Mouse (Mus musculus): ENCODE data around the gene Hsd17b11. TPM values are rescaled to one million over a fixed set of nuclear protein-coding genes. Genes with fewer than 3 reads are reported as not detected.

The Hsd17b11 gene
- polyA plus RNA-seq, 1 experiment from 2014 or later = 2.6 TPM

GRCm38 (mm10) chr5:104003256-104003931, 18.3 kb downstream of the Hsd17b11 start:
- H3K27ac ChIP-seq (replicated peaks; ENCODE audit: low read depth, low read length) = no peak overlapping the region
- no peaks in the 10 kb centered on the region for H3K36me3 ChIP-seq (ENCODE audit: control insufficient read depth, insufficient read depth, low read length)
- no peak overlapping the region for H3K9ac ChIP-seq (ENCODE audit: low read length)
- no peaks in the 10 kb centered on the region for H3K27me3 ChIP-seq (ENCODE audit: control insufficient read depth, insufficient read depth, low read length)
- no peak for DNase-seq (ENCODE audit: low spot score)
- peaks cover 4% of the 10 kb centered on the region; the same call in 1 of the 2 replicates for H3K4me1 ChIP-seq (ENCODE audit: control insufficient read depth, insufficient read depth, low read length)
- no peak overlapping the region for H3K4me2 ChIP-seq (ENCODE audit: low read depth, severe bottlenecking)
- no peaks in the 10 kb centered on the region for H3K9me3 ChIP-seq (ENCODE audit: control insufficient read depth, low read length)
- WGBS = 50% methylated on average over 15 of the region's 15 CpGs
- H3K4me3 ChIP-seq (ENCODE audit: low read depth, low read length) = no peak overlapping the region
- no peak for ATAC-seq (ENCODE audit: insufficient number of reproducible peaks, low FRiP score, low TSS enrichment, low read depth)

- no peak for DNase-seq (ENCODE audit: low spot score)
- ATAC-seq (ENCODE audit: insufficient number of reproducible peaks, low FRiP score, low TSS enrichment, low read depth) = no peak
- no peaks in the 10 kb centered on the region for H3K36me3 ChIP-seq (ENCODE audit: control insufficient read depth, insufficient read depth, low read length)
- H3K27ac ChIP-seq (replicated peaks; ENCODE audit: low read depth, low read length) = no peak overlapping the region
- peaks cover 4% of the 10 kb centered on the region; the same call in 1 of the 2 replicates for H3K4me1 ChIP-seq (ENCODE audit: control insufficient read depth, insufficient read depth, low read length)
- H3K4me2 ChIP-seq (ENCODE audit: low read depth, severe bottlenecking) = no peak overlapping the region
- WGBS = 20% methylated on average over 18 of the region's 18 CpGs
- no peaks in the 10 kb centered on the region for H3K27me3 ChIP-seq (ENCODE audit: control insufficient read depth, insufficient read depth, low read length)
- H3K4me3 ChIP-seq (ENCODE audit: low read depth, low read length) = no peak overlapping the region
- H3K9me3 ChIP-seq (ENCODE audit: control insufficient read depth, low read length) = no peaks in the 10 kb centered on the region
- H3K9ac ChIP-seq (ENCODE audit: low read length) = no peak overlapping the region; the same call in 1 of the 2 replicates
These were observed 19.0 kb downstream of the Hsd17b11 start for GRCm38 (mm10) chr5:104002549-104003255.

- WGBS = 6% methylated on average over 5 of the region's 5 CpGs
- no peaks in the 10 kb centered on the region for H3K9me3 ChIP-seq (ENCODE audit: control insufficient read depth, low read length)
- H3K4me2 ChIP-seq (ENCODE audit: low read depth, severe bottlenecking) = no peak overlapping the region
- DNase-seq (ENCODE audit: low spot score) = peak; percentile 87
- peaks cover 4% of the 10 kb centered on the region; the same call in 1 of the 2 replicates for H3K4me1 ChIP-seq (ENCODE audit: control insufficient read depth, insufficient read depth, low read length)
- ATAC-seq (ENCODE audit: insufficient number of reproducible peaks, low FRiP score, low TSS enrichment, low read depth) = no peak
- no peak overlapping the region for H3K27ac ChIP-seq (replicated peaks; ENCODE audit: low read depth, low read length)
- H3K36me3 ChIP-seq (ENCODE audit: control insufficient read depth, insufficient read depth, low read length) = no peaks in the 10 kb centered on the region
- no peaks in the 10 kb centered on the region for H3K27me3 ChIP-seq (ENCODE audit: control insufficient read depth, insufficient read depth, low read length)
- H3K9ac ChIP-seq (ENCODE audit: low read length) = no peak overlapping the region
- H3K4me3 ChIP-seq (ENCODE audit: low read depth, low read length) = no peak overlapping the region
These were observed 22.0 kb downstream of the Hsd17b11 start for GRCm38 (mm10) chr5:103999738-104000137.

GRCm38 (mm10) chr5:103998739-103999138, 23.0 kb downstream of the Hsd17b11 start:
- no peak overlapping the region for H3K9ac ChIP-seq (ENCODE audit: low read length)
- H3K4me1 ChIP-seq (ENCODE audit: control insufficient read depth, insufficient read depth, low read length) = peaks cover 4% of the 10 kb centered on the region; the same call in 1 of the 2 replicates
- H3K4me3 ChIP-seq (ENCODE audit: low read depth, low read length) = no peak overlapping the region
- DNase-seq (ENCODE audit: low spot score) (no peak), ATAC-seq (ENCODE audit: insufficient number of reproducible peaks, low FRiP score, low TSS enrichment, low read depth) (no peak)
- no peaks in the 10 kb centered on the region for H3K36me3 ChIP-seq (ENCODE audit: control insufficient read depth, insufficient read depth, low read length)
- WGBS = 79% methylated on average over 5 of the region's 5 CpGs
- H3K27ac ChIP-seq (replicated peaks; ENCODE audit: low read depth, low read length) = no peak overlapping the region
- H3K27me3 ChIP-seq (ENCODE audit: control insufficient read depth, insufficient read depth, low read length) = no peaks in the 10 kb centered on the region
- H3K4me2 ChIP-seq (ENCODE audit: low read depth, severe bottlenecking) = no peak overlapping the region
- H3K9me3 ChIP-seq (ENCODE audit: control insufficient read depth, low read length) = no peaks in the 10 kb centered on the region

- Histone ChIP-seq H3K9me3 (ENCODE audit: control insufficient read depth, low read length) (no peaks in the 10 kb centered on the region), H3K4me2 (ENCODE audit: low read depth, severe bottlenecking) (no peak overlapping the region), H3K9ac (ENCODE audit: low read length) (no peak overlapping the region), H3K27ac (replicated peaks; ENCODE audit: low read depth, low read length) (no peak overlapping the region), H3K4me3 (ENCODE audit: low read depth, low read length) (no peak overlapping the region), H3K27me3 (ENCODE audit: control insufficient read depth, insufficient read depth, low read length) (no peaks in the 10 kb centered on the region), H3K4me1 (ENCODE audit: control insufficient read depth, insufficient read depth, low read length) (no peaks in the 10 kb centered on the region), H3K36me3 (ENCODE audit: control insufficient read depth, insufficient read depth, low read length) (no peaks in the 10 kb centered on the region)
- DNase-seq (ENCODE audit: low spot score) (no peak), ATAC-seq (ENCODE audit: insufficient number of reproducible peaks, low FRiP score, low TSS enrichment, low read depth) (no peak)
- 68% methylated on average over 3 of the region's 3 CpGs for WGBS
These were observed 26.5 kb downstream of the Hsd17b11 start for GRCm38 (mm10) chr5:103995181-103995580.

- H3K9me3 ChIP-seq (ENCODE audit: control insufficient read depth, low read length) = no peaks in the 10 kb centered on the region
- WGBS = 87% methylated on average over 4 of the region's 4 CpGs
- no peak overlapping the region for H3K9ac ChIP-seq (ENCODE audit: low read length)
- H3K4me1 ChIP-seq (ENCODE audit: control insufficient read depth, insufficient read depth, low read length) = no peaks in the 10 kb centered on the region
- H3K36me3 ChIP-seq (ENCODE audit: control insufficient read depth, insufficient read depth, low read length) = no peaks in the 10 kb centered on the region
- ATAC-seq (ENCODE audit: insufficient number of reproducible peaks, low FRiP score, low TSS enrichment, low read depth) (no peak), DNase-seq (ENCODE audit: low spot score) (no peak)
- no peaks in the 10 kb centered on the region for H3K27me3 ChIP-seq (ENCODE audit: control insufficient read depth, insufficient read depth, low read length)
- no peak overlapping the region for H3K27ac ChIP-seq (replicated peaks; ENCODE audit: low read depth, low read length)
- H3K4me2 ChIP-seq (ENCODE audit: low read depth, severe bottlenecking) = no peak overlapping the region
- no peak overlapping the region for H3K4me3 ChIP-seq (ENCODE audit: low read depth, low read length)
These were observed 27.1 kb downstream of the Hsd17b11 start for GRCm38 (mm10) chr5:103994669-103995068.

- Histone ChIP-seq H3K9ac (ENCODE audit: low read length) (no peak overlapping the region), H3K4me1 (ENCODE audit: control insufficient read depth, insufficient read depth, low read length) (no peaks in the 10 kb centered on the region), H3K36me3 (ENCODE audit: control insufficient read depth, insufficient read depth, low read length) (no peaks in the 10 kb centered on the region), H3K4me2 (ENCODE audit: low read depth, severe bottlenecking) (no peak overlapping the region), H3K27ac (replicated peaks; ENCODE audit: low read depth, low read length) (no peak overlapping the region), H3K9me3 (ENCODE audit: control insufficient read depth, low read length) (no peaks in the 10 kb centered on the region), H3K4me3 (ENCODE audit: low read depth, low read length) (no peak overlapping the region), H3K27me3 (ENCODE audit: control insufficient read depth, insufficient read depth, low read length) (no peaks in the 10 kb centered on the region)
- DNase-seq (ENCODE audit: low spot score) (no peak), ATAC-seq (ENCODE audit: insufficient number of reproducible peaks, low FRiP score, low TSS enrichment, low read depth) (no peak)
- WGBS = 84% methylated on average over 1 of the region's 1 CpGs
These were observed 28.1 kb downstream of the Hsd17b11 start for GRCm38 (mm10) chr5:103993601-103994000.

GRCm38 (mm10) chr5:103992831-103993230, 28.9 kb downstream of the Hsd17b11 start:
- WGBS = 80% methylated on average over 9 of the region's 9 CpGs
- H3K4me1 ChIP-seq (ENCODE audit: control insufficient read depth, insufficient read depth, low read length) = no peaks in the 10 kb centered on the region
- ATAC-seq (ENCODE audit: insufficient number of reproducible peaks, low FRiP score, low TSS enrichment, low read depth) = no peak
- H3K9ac ChIP-seq (ENCODE audit: low read length) = no peak overlapping the region
- H3K27me3 ChIP-seq (ENCODE audit: control insufficient read depth, insufficient read depth, low read length) = no peaks in the 10 kb centered on the region
- no peak overlapping the region for H3K27ac ChIP-seq (replicated peaks; ENCODE audit: low read depth, low read length)
- H3K36me3 ChIP-seq (ENCODE audit: control insufficient read depth, insufficient read depth, low read length) = no peaks in the 10 kb centered on the region
- no peaks in the 10 kb centered on the region for H3K9me3 ChIP-seq (ENCODE audit: control insufficient read depth, low read length)
- no peak overlapping the region for H3K4me2 ChIP-seq (ENCODE audit: low read depth, severe bottlenecking)
- no peak for DNase-seq (ENCODE audit: low spot score)
- no peak overlapping the region for H3K4me3 ChIP-seq (ENCODE audit: low read depth, low read length)

All from limb, embryonic 11.5 days (tissue).